Mouse (Mus musculus): ENCODE measurements around the gene Rims4.
A peak's percentile ranks its signal among the peaks of the same experiment; 100 is the strongest.

Gene Rims4

GRCm38 (mm10) chr2:163909604-163910003 lies 8.9 kb downstream of the Rims4 start:
- no peak for DNase-seq (ENCODE audit: low spot score in 2 of 2)

GRCm38 (mm10) chr2:163907131-163907530 lies 11.4 kb downstream of the Rims4 start:
- DNase-seq (ENCODE audit: low spot score in 2 of 2), result no peak

- DNase-seq (ENCODE audit: low spot score in 2 of 2), result no peak
These were observed 14.2 kb downstream of the Rims4 start for GRCm38 (mm10) chr2:163904323-163904722.

GRCm38 (mm10) chr2:163903461-163903860 lies 15.0 kb downstream of the Rims4 start:
- DNase-seq (ENCODE audit: low spot score in 2 of 2), result no peak

GRCm38 (mm10) chr2:163902448-163902847 lies 16.0 kb downstream of the Rims4 start:
- DNase-seq (ENCODE audit: low spot score in 2 of 2), result no peak

GRCm38 (mm10) chr2:163901043-163901442 lies 17.4 kb downstream of the Rims4 start:
- no peak for DNase-seq (ENCODE audit: low spot score in 2 of 2)

- DNase-seq (ENCODE audit: low spot score in 2 of 2), result no peak
These were observed 18.5 kb downstream of the Rims4 start for GRCm38 (mm10) chr2:163899910-163900411.

GRCm38 (mm10) chr2:163897988-163898535 lies 20.4 kb downstream of the Rims4 start:
- DNase-seq (ENCODE audit: low spot score in 2 of 2), result no peak

- no peak for DNase-seq (ENCODE audit: low spot score in 2 of 2)
These were observed 21.5 kb downstream of the Rims4 start for GRCm38 (mm10) chr2:163897026-163897425.

GRCm38 (mm10) chr2:163895156-163895555 lies 23.3 kb downstream of the Rims4 start:
- no peak for DNase-seq (ENCODE audit: low spot score in 2 of 2)

- DNase-seq (ENCODE audit: low spot score in 2 of 2), result no peak
These were observed 24.8 kb downstream of the Rims4 start for GRCm38 (mm10) chr2:163893446-163894370.

GRCm38 (mm10) chr2:163891271-163891670 lies 27.2 kb downstream of the Rims4 start:
- no peak for DNase-seq (ENCODE audit: low spot score in 2 of 2)

GRCm38 (mm10) chr2:163890586-163890985 lies 27.9 kb downstream of the Rims4 start:
- no peak for DNase-seq (ENCODE audit: low spot score in 2 of 2)

- DNase-seq (ENCODE audit: low spot score in 2 of 2), result no peak
These were observed 29.1 kb downstream of the Rims4 start for GRCm38 (mm10) chr2:163889411-163889810.

GRCm38 (mm10) chr2:163882859-163883652 lies 35.4 kb downstream of the Rims4 start:
- no peak for DNase-seq (ENCODE audit: low spot score in 2 of 2)

GRCm38 (mm10) chr2:163880891-163881290 lies 37.6 kb downstream of the Rims4 start:
- DNase-seq (ENCODE audit: low spot score in 2 of 2), result no peak

- no peak for DNase-seq (ENCODE audit: low spot score in 2 of 2)
These were observed 41.5 kb downstream of the Rims4 start for GRCm38 (mm10) chr2:163876830-163877498.

- DNase-seq (ENCODE audit: low spot score in 2 of 2), result peak; percentile 46 to 67
These were observed 43.0 kb downstream of the Rims4 start for GRCm38 (mm10) chr2:163875484-163875883.

- DNase-seq (ENCODE audit: low spot score in 2 of 2), result no peak
These were observed 43.6 kb downstream of the Rims4 start for GRCm38 (mm10) chr2:163874877-163875276.

GRCm38 (mm10) chr2:163871906-163872305 lies 46.6 kb downstream of the Rims4 start:
- DNase-seq (ENCODE audit: low spot score in 2 of 2), result no peak

GRCm38 (mm10) chr2:163871266-163871665 lies 47.2 kb downstream of the Rims4 start:
- DNase-seq (ENCODE audit: low spot score in 2 of 2), result no peak

GRCm38 (mm10) chr2:163869783-163870182 lies 48.7 kb downstream of the Rims4 start:
- no peak for DNase-seq (ENCODE audit: low spot score in 2 of 2)
